Mouse (Mus musculus): ENCODE measurements around the gene Kpna4. TPM values are rescaled to one million over a fixed set of nuclear protein-coding genes. Genes with fewer than 3 reads are reported as not detected.
A peak's percentile ranks its signal among the peaks of the same experiment; 100 is the strongest.
"Not testable (repeated sequence)": the region's sequence is repeated elsewhere in the genome, so short reads cannot be mapped to it uniquely, and the experiment has no call there.

Gene Kpna4
- polyA plus RNA-seq, 1 experiment from 2014 or later: 22.7 TPM

GRCm38 (mm10) chr3:69044645-69045399 is 82.1 kb downstream of the Kpna4 start, which contains the start of gene Trim59:
Trim59 (minus strand) TSS chr3:69044755.
- Histone ChIP-seq H3K36me3 (ENCODE audit: control insufficient read depth, insufficient read depth, low read length) (peaks cover 4% of the 10 kb centered on the region; the same call in 1 of the 2 replicates), H3K27me3 (ENCODE audit: control insufficient read depth, insufficient read depth, low read length) (no peaks in the 10 kb centered on the region), H3K4me1 (ENCODE audit: control insufficient read depth, insufficient read depth, low read length) (peaks cover 15% of the 10 kb centered on the region), H3K27ac (ENCODE audit: low read length) (peak within 1 kb of the TSS; percentile 91), H3K4me2 (ENCODE audit: low read depth, low read length) (peak within 1 kb of the TSS; percentile 93), H3K9me3 (replicated peaks; ENCODE audit: control insufficient read depth, low read length) (no peaks in the 10 kb centered on the region), H3K4me3 (replicated peaks; ENCODE audit: low read length) (peak within 1 kb of the TSS; percentile 70), H3K9ac (ENCODE audit: low read length) (peak within 1 kb of the TSS; percentile 91)
- under 1% methylated on average over 79 of the region's 80 CpGs for WGBS
- ATAC-seq (ENCODE audit: insufficient read depth, low FRiP score): peak; percentile 95

GRCm38 (mm10) chr3:69044167-69044591 is 82.7 kb downstream of the Kpna4 start:
- Histone ChIP-seq H3K9me3 (replicated peaks; ENCODE audit: control insufficient read depth, low read length) (no peaks in the 10 kb centered on the region), H3K4me1 (ENCODE audit: control insufficient read depth, insufficient read depth, low read length) (peaks cover 15% of the 10 kb centered on the region), H3K4me2 (ENCODE audit: low read depth, low read length) (peak overlapping the region; percentile 72), H3K36me3 (ENCODE audit: control insufficient read depth, insufficient read depth, low read length) (peaks cover 4% of the 10 kb centered on the region; the same call in 1 of the 2 replicates), H3K27ac (ENCODE audit: low read length) (peak overlapping the region; percentile 88), H3K27me3 (ENCODE audit: control insufficient read depth, insufficient read depth, low read length) (no peaks in the 10 kb centered on the region), H3K9ac (ENCODE audit: low read length) (peak overlapping the region; percentile 91), H3K4me3 (replicated peaks; ENCODE audit: low read length) (peak overlapping the region; percentile 70)
- peak; percentile 65 for ATAC-seq (ENCODE audit: insufficient read depth, low FRiP score)
- under 1% methylated on average over 38 of the region's 42 CpGs for WGBS

- Histone ChIP-seq H3K4me3 (replicated peaks; ENCODE audit: low read length) (peak overlapping the region; percentile 17), H3K4me2 (ENCODE audit: low read depth, low read length) (peak overlapping the region; percentile 39), H3K27ac (ENCODE audit: low read length) (no peak overlapping the region), H3K9me3 (replicated peaks; ENCODE audit: control insufficient read depth, low read length) (no peaks in the 10 kb centered on the region), H3K9ac (ENCODE audit: low read length) (no peak overlapping the region), H3K27me3 (ENCODE audit: control insufficient read depth, insufficient read depth, low read length) (no peaks in the 10 kb centered on the region), H3K36me3 (ENCODE audit: control insufficient read depth, insufficient read depth, low read length) (peaks cover 6% of the 10 kb centered on the region; the same call in 1 of the 2 replicates), H3K4me1 (ENCODE audit: control insufficient read depth, insufficient read depth, low read length) (peaks cover 15% of the 10 kb centered on the region)
- 64% methylated on average over 5 of the region's 5 CpGs for WGBS
- no peak for ATAC-seq (ENCODE audit: insufficient read depth, low FRiP score)
Observed at GRCm38 (mm10) chr3:69041298-69041697, 85.6 kb downstream of the Kpna4 start.

- no peak overlapping the region for H3K4me2 ChIP-seq (ENCODE audit: low read depth, low read length)
- H3K4me1 ChIP-seq (ENCODE audit: control insufficient read depth, insufficient read depth, low read length): peaks cover 11% of the 10 kb centered on the region
- no peak overlapping the region for H3K27ac ChIP-seq (ENCODE audit: low read length)
- no peaks in the 10 kb centered on the region for H3K9me3 ChIP-seq (replicated peaks; ENCODE audit: control insufficient read depth, low read length)
- no peak for ATAC-seq (ENCODE audit: insufficient read depth, low FRiP score)
- H3K9ac ChIP-seq (ENCODE audit: low read length): no peak overlapping the region
- no peak overlapping the region for H3K4me3 ChIP-seq (replicated peaks; ENCODE audit: low read length)
- 95% methylated on average over 2 of the region's 2 CpGs for WGBS
- peaks cover 10% of the 10 kb centered on the region for H3K36me3 ChIP-seq (ENCODE audit: control insufficient read depth, insufficient read depth, low read length)
- H3K27me3 ChIP-seq (ENCODE audit: control insufficient read depth, insufficient read depth, low read length): no peaks in the 10 kb centered on the region
Observed at GRCm38 (mm10) chr3:69040105-69040504, 86.8 kb downstream of the Kpna4 start.

GRCm38 (mm10) chr3:69026133-69026783 is 100.7 kb downstream of the Kpna4 start:
- Histone ChIP-seq H3K27me3 (ENCODE audit: control insufficient read depth, insufficient read depth, low read length) (no peaks in the 10 kb centered on the region), H3K9ac (ENCODE audit: low read length) (no peak overlapping the region), H3K27ac (ENCODE audit: low read length) (no peak overlapping the region), H3K36me3 (ENCODE audit: control insufficient read depth, insufficient read depth, low read length) (peaks cover 27% of the 10 kb centered on the region), H3K4me3 (replicated peaks; ENCODE audit: low read length) (no peak overlapping the region), H3K4me2 (ENCODE audit: low read depth, low read length) (no peak overlapping the region), H3K4me1 (ENCODE audit: control insufficient read depth, insufficient read depth, low read length) (no peaks in the 10 kb centered on the region), H3K9me3 (replicated peaks; ENCODE audit: control insufficient read depth, low read length) (no peaks in the 10 kb centered on the region)
- WGBS: 78% methylated on average over 1 of the region's 1 CpGs
- ATAC-seq (ENCODE audit: insufficient read depth, low FRiP score): peak; percentile 84; the same call in 1 of the 2 replicates

GRCm38 (mm10) chr3:69020764-69021163 is 106.1 kb downstream of the Kpna4 start:
- no peak for ATAC-seq (ENCODE audit: insufficient read depth, low FRiP score)
- H3K36me3 ChIP-seq (ENCODE audit: control insufficient read depth, insufficient read depth, low read length): peaks cover 20% of the 10 kb centered on the region

GRCm38 (mm10) chr3:69020285-69020684 is 106.6 kb downstream of the Kpna4 start:
- 94% methylated on average over 2 of the region's 2 CpGs for WGBS
- Histone ChIP-seq H3K4me2 (ENCODE audit: low read depth, low read length) (no peak overlapping the region), H3K4me1 (ENCODE audit: control insufficient read depth, insufficient read depth, low read length) (no peaks in the 10 kb centered on the region), H3K27me3 (ENCODE audit: control insufficient read depth, insufficient read depth, low read length) (no peaks in the 10 kb centered on the region), H3K27ac (ENCODE audit: low read length) (no peak overlapping the region), H3K36me3 (ENCODE audit: control insufficient read depth, insufficient read depth, low read length) (peaks cover 20% of the 10 kb centered on the region), H3K4me3 (replicated peaks; ENCODE audit: low read length) (no peak overlapping the region), H3K9me3 (replicated peaks; ENCODE audit: control insufficient read depth, low read length) (no peaks in the 10 kb centered on the region), H3K9ac (ENCODE audit: low read length) (no peak overlapping the region)
- no peak for ATAC-seq (ENCODE audit: insufficient read depth, low FRiP score)

More at GRCm38 (mm10) chr3:69020764-69021163, 106.1 kb downstream of the Kpna4 start:
- H3K4me1 ChIP-seq (ENCODE audit: control insufficient read depth, insufficient read depth, low read length): no peaks in the 10 kb centered on the region
- no peaks in the 10 kb centered on the region for H3K27me3 ChIP-seq (ENCODE audit: control insufficient read depth, insufficient read depth, low read length)
- H3K9me3 ChIP-seq (replicated peaks; ENCODE audit: control insufficient read depth, low read length): no peaks in the 10 kb centered on the region
- no peak overlapping the region for H3K4me3 ChIP-seq (replicated peaks; ENCODE audit: low read length)
- no peak overlapping the region for H3K9ac ChIP-seq (ENCODE audit: low read length)
- no peak overlapping the region for H3K4me2 ChIP-seq (ENCODE audit: low read depth, low read length)
- H3K27ac ChIP-seq (ENCODE audit: low read length): no peak overlapping the region

GRCm38 (mm10) chr3:69018635-69019034 is 108.3 kb downstream of the Kpna4 start:
- H3K27ac ChIP-seq (ENCODE audit: low read length); H3K9ac ChIP-seq (ENCODE audit: low read length); H3K4me1 ChIP-seq (ENCODE audit: control insufficient read depth, insufficient read depth, low read length); ATAC-seq (ENCODE audit: insufficient read depth, low FRiP score); H3K27me3 ChIP-seq (ENCODE audit: control insufficient read depth, insufficient read depth, low read length); H3K4me2 ChIP-seq (ENCODE audit: low read depth, low read length); H3K4me3 ChIP-seq (replicated peaks; ENCODE audit: low read length); H3K9me3 ChIP-seq (replicated peaks; ENCODE audit: control insufficient read depth, low read length): not testable (repeated sequence)
- peaks cover 22% of the 10 kb centered on the region for H3K36me3 ChIP-seq (ENCODE audit: control insufficient read depth, insufficient read depth, low read length)
- 97% methylated on average over 2 of the region's 2 CpGs for WGBS

GRCm38 (mm10) chr3:69017181-69017580 is 109.7 kb downstream of the Kpna4 start:
- no peak overlapping the region for H3K4me2 ChIP-seq (ENCODE audit: low read depth, low read length)
- peaks cover 23% of the 10 kb centered on the region for H3K36me3 ChIP-seq (ENCODE audit: control insufficient read depth, insufficient read depth, low read length)
- H3K4me3 ChIP-seq (replicated peaks; ENCODE audit: low read length): no peak overlapping the region
- no peaks in the 10 kb centered on the region for H3K9me3 ChIP-seq (replicated peaks; ENCODE audit: control insufficient read depth, low read length)
- ATAC-seq (ENCODE audit: insufficient read depth, low FRiP score): no peak
- WGBS: 88% methylated on average over 3 of the region's 3 CpGs
- H3K27ac ChIP-seq (ENCODE audit: low read length): no peak overlapping the region
- H3K27me3 ChIP-seq (ENCODE audit: control insufficient read depth, insufficient read depth, low read length): no peaks in the 10 kb centered on the region
- H3K9ac ChIP-seq (ENCODE audit: low read length): no peak overlapping the region
- H3K4me1 ChIP-seq (ENCODE audit: control insufficient read depth, insufficient read depth, low read length): no peaks in the 10 kb centered on the region
